12 mouse cellular contexts compared by ENCODE assay signal in the genomic region with DNA sequence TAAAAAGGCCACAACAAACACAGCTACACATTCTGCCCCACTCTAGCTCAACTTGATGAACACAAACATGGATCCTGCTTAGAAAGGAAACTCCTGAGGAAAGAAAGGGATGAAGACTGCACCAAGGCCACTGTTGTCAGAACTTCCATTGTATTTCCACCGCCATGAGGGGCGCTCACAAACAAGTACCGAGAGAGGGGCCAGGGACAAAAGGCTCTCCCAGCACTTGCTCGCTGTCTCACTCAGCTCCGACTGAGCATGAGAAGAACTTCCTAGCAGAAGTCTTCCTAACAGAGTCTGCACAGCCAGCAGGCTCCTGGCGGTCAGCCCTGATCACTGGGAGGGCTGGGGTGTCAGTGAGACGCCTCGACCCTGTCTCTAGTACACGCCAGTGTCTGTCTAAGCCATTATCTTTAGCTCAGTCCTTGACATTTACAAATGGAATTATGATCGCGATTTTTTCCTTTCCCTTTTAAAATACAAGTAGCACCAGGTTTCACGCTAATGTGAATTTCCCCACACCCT. TPM values are rescaled to one million over a fixed set of nuclear protein-coding genes. Genes with fewer than 3 reads are reported as not detected.
DNase-seq lines count a peak whose midpoint lies in the region; ATAC-seq and TF ChIP-seq lines count a peak whose summit lies in the region.
"Had no signal": no experiment of that assay in that cellular context is flagged by ENCODE, and none has a peak within 500 bp of the region (broad histone marks: within the 10 kb centered on the region; RNA-seq: fewer than 3 reads in every experiment).

No protein-coding gene starts in this region.

- 67% methylated on average over 12 of the region's 12 CpGs for WGBS in heart, embryonic 11.5 days (ENCODE audit: insufficient replicate concordance)
- 76% methylated on average over 12 of the region's 12 CpGs for WGBS in midbrain, embryonic 10.5 days
- 57% methylated on average over 12 of the region's 12 CpGs for WGBS in midbrain, embryonic 16.5 days

- no peak overlapping the region for H3K4me3 ChIP-seq in heart, embryonic 11.5 days (ENCODE audit: low read depth, low read length)
- no peak overlapping the region for H3K4me3 ChIP-seq in midbrain, embryonic 10.5 days
- no peak overlapping the region for H3K4me3 ChIP-seq in midbrain, embryonic 16.5 days (ENCODE audit: low read depth, low read length)
- H3K4me3 ChIP-seq in testis, adult 2 months (ENCODE audit: control insufficient read depth, low read depth, low read length): no peak overlapping the region
- H3K4me3 ChIP-seq: forebrain, embryonic 15.5 days had no signal

- no peak for TF ChIP-seq CTCF in brain, embryonic 14.5 days (IDR thresholded peaks at IDR 0.05; ENCODE audit: borderline replicate concordance, extremely low read depth, insufficient read depth, insufficient read length)
- TF ChIP-seq CTCF in testis, adult 2 months (IDR thresholded peaks at IDR 0.05; ENCODE audit: control insufficient read depth, insufficient read depth, insufficient replicate concordance, low read depth, low read length): no peak

- H3K27ac ChIP-seq in heart, embryonic 11.5 days (ENCODE audit: low read depth, low read length): peak overlapping the region; percentile 29; the same call in 1 of the 2 replicates
- H3K27ac ChIP-seq in midbrain, embryonic 10.5 days (replicated peaks): peak overlapping the region; percentile 39; the same call in 1 of the 2 replicates
- no peak overlapping the region for H3K27ac ChIP-seq in midbrain, embryonic 16.5 days (ENCODE audit: low read length)
- H3K27ac ChIP-seq in testis, adult 2 months (ENCODE audit: control insufficient read depth, insufficient read depth, low read depth, low read length): peak overlapping the region; percentile 18
- H3K27ac ChIP-seq: forebrain, embryonic 15.5 days had no signal

- ATAC-seq in heart, embryonic 11.5 days (replicated peaks; ENCODE audit: insufficient number of reproducible peaks, low FRiP score, low TSS enrichment): no peak
- no peak for ATAC-seq in midbrain, embryonic 16.5 days
- ATAC-seq: forebrain, embryonic 15.5 days had no signal

- intact Hi-C loops in heart, postnatal 25 days (cut with DNase I): no loop called here

- H3K9me3 ChIP-seq in heart, embryonic 11.5 days (replicated peaks; ENCODE audit: control insufficient read depth, low read length): no peaks in the 10 kb centered on the region
- H3K9me3 ChIP-seq in midbrain, embryonic 10.5 days (replicated peaks): no peaks in the 10 kb centered on the region
- H3K9me3 ChIP-seq in midbrain, embryonic 16.5 days (replicated peaks; ENCODE audit: control insufficient read depth, low read length, poor library complexity, severe bottlenecking): no peaks in the 10 kb centered on the region
- H3K9me3 ChIP-seq: forebrain, embryonic 15.5 days had no signal

- no peak overlapping the region for H3K9ac ChIP-seq in heart, embryonic 11.5 days (ENCODE audit: low read depth, low read length)
- H3K9ac ChIP-seq in midbrain, embryonic 16.5 days (ENCODE audit: low read depth, low read length): no peak overlapping the region
- H3K9ac ChIP-seq: forebrain, embryonic 15.5 days had no signal

- no peak overlapping the region for H3K4me2 ChIP-seq in heart, embryonic 11.5 days
- no peak overlapping the region for H3K4me2 ChIP-seq in midbrain, embryonic 16.5 days (ENCODE audit: low read length)
- H3K4me2 ChIP-seq: forebrain, embryonic 15.5 days had no signal

- peaks cover 21% of the 10 kb centered on the region for H3K36me3 ChIP-seq in heart, embryonic 11.5 days (ENCODE audit: control insufficient read depth, insufficient read depth, low read length)
- H3K36me3 ChIP-seq in midbrain, embryonic 10.5 days: peaks cover 60% of the 10 kb centered on the region
- H3K36me3 ChIP-seq in midbrain, embryonic 16.5 days (ENCODE audit: control insufficient read depth, insufficient read depth, low read length): peaks cover 23% of the 10 kb centered on the region
- H3K36me3 ChIP-seq in testis, adult 2 months (ENCODE audit: control insufficient read depth, insufficient read depth, low read length): peaks cover 5% of the 10 kb centered on the region

- no peak for DNase-seq in heart, postnatal 25 days (ENCODE audit: low spot score)
- DNase-seq in midbrain, embryonic 10.5 days (ENCODE audit: low spot score): no peak
- peak; percentile 12 for DNase-seq in brain, embryonic 14.5 days (ENCODE audit: low read depth)
- no peak for DNase-seq in layer of hippocampus, adult 9-10 months (ENCODE audit: low spot score)
- DNase-seq in spleen, postnatal 14 days (ENCODE audit: low spot score in 2 of 2): no peak
- DNase-seq: cerebellum, adult 18-20 months had no signal

- TF ChIP-seq POLR2A in brain, embryonic 14.5 days (IDR thresholded peaks at IDR 0.05; ENCODE audit: borderline replicate concordance, extremely low read depth, insufficient read depth, insufficient read length, poor library complexity, severe bottlenecking): no peak
- TF ChIP-seq POLR2A in testis, adult 2 months (IDR thresholded peaks at IDR 0.05; ENCODE audit: control insufficient read depth, low read depth, low read length): no peak

- no peaks in the 10 kb centered on the region for H3K27me3 ChIP-seq in heart, embryonic 11.5 days (ENCODE audit: control insufficient read depth, insufficient read depth, low read length)
- H3K27me3 ChIP-seq in midbrain, embryonic 10.5 days (ENCODE audit: low read depth, poor library complexity, severe bottlenecking): no peaks in the 10 kb centered on the region
- no peaks in the 10 kb centered on the region for H3K27me3 ChIP-seq in midbrain, embryonic 16.5 days (ENCODE audit: control insufficient read depth, insufficient read depth, low read depth, low read length)
- H3K27me3 ChIP-seq in testis, adult 2 months (ENCODE audit: control insufficient read depth, insufficient read depth, low read length): no peaks in the 10 kb centered on the region
- H3K27me3 ChIP-seq: forebrain, embryonic 15.5 days had no signal

- H3K4me1 ChIP-seq in heart, embryonic 11.5 days (ENCODE audit: control insufficient read depth, insufficient read depth, low read length): peaks cover 37% of the 10 kb centered on the region
- peaks cover 9% of the 10 kb centered on the region for H3K4me1 ChIP-seq in midbrain, embryonic 10.5 days
- H3K4me1 ChIP-seq in midbrain, embryonic 16.5 days (ENCODE audit: control insufficient read depth, insufficient read depth, low read length): no peaks in the 10 kb centered on the region
- peaks cover 2% of the 10 kb centered on the region; the same call in 1 of the 2 replicates for H3K4me1 ChIP-seq in testis, adult 2 months (ENCODE audit: control insufficient read depth, insufficient read depth, low read length)
- H3K4me1 ChIP-seq: forebrain, embryonic 15.5 days had no signal

RNA-seq across cellular contexts. Expression of gene Rsc1a1, which starts 2.6 kb away (rescaled TPM):
- 1.5 TPM in 1 of 2 replicates, not detected in the other for polyA plus RNA-seq in heart, embryonic 11.5 days (2014; fragmentation: Nextera tagmentation; extraction: Ambion mirVana)
- not detected for total RNA-seq in heart, postnatal 25 days (2021)
- 2.2 and 2.4 TPM in 2 replicates for polyA plus RNA-seq in midbrain, embryonic 10.5 days (2016; fragmentation: Nextera tagmentation; extraction: Ambion mirVana)
- 1.7 TPM in 1 of 2 replicates, not detected in the other for polyA plus RNA-seq in midbrain, embryonic 16.5 days (2015; fragmentation: Nextera tagmentation; extraction: Ambion mirVana)
- 6.7 and 7.2 TPM in 2 replicates for polyA plus RNA-seq in brain, embryonic 14.5 days (2012; rRNA removed)
- polyA plus RNA-seq in testis, adult 2 months (2012; rRNA removed): 3.6 and 4.1 TPM in 2 replicates
- polyA plus RNA-seq: forebrain, embryonic 15.5 days had no signal

RNA-seq across cellular contexts. Expression of gene Plekhm2, which starts 18.1 kb away (rescaled TPM):
- 3.5 and 3.9 TPM in 2 replicates for polyA plus RNA-seq in heart, embryonic 11.5 days (2014; fragmentation: Nextera tagmentation; extraction: Ambion mirVana)
- total RNA-seq in heart, postnatal 25 days (2021): 100 to 1,000 TPM in 1 of 2 experiments, 10 to 100 TPM in 1; 94.1 to 109 TPM
- 2.9 and 4.2 TPM in 2 replicates for polyA plus RNA-seq in midbrain, embryonic 10.5 days (2016; fragmentation: Nextera tagmentation; extraction: Ambion mirVana)
- 7.9 and 8.4 TPM in 2 replicates for polyA plus RNA-seq in midbrain, embryonic 16.5 days (2015; fragmentation: Nextera tagmentation; extraction: Ambion mirVana)
- polyA plus RNA-seq in brain, embryonic 14.5 days (2012; rRNA removed): 55.0 and 56.0 TPM in 2 replicates
- 73.3 and 76.3 TPM in 2 replicates for polyA plus RNA-seq in testis, adult 2 months (2012; rRNA removed)

RNA-seq across cellular contexts. Expression of gene Ddi2, which starts 40.5 kb away (rescaled TPM):
- 13.5 and 13.7 TPM in 2 replicates for polyA plus RNA-seq in heart, embryonic 11.5 days (2014; fragmentation: Nextera tagmentation; extraction: Ambion mirVana)
- total RNA-seq in heart, postnatal 25 days (2021): 10 to 100 TPM; 28.4 to 34.4 TPM
- polyA plus RNA-seq in midbrain, embryonic 10.5 days (2016; fragmentation: Nextera tagmentation; extraction: Ambion mirVana): 23.7 and 24.2 TPM in 2 replicates
- polyA plus RNA-seq in midbrain, embryonic 16.5 days (2015; fragmentation: Nextera tagmentation; extraction: Ambion mirVana): 10.0 and 12.6 TPM in 2 replicates
- 14.2 and 19.5 TPM in 2 replicates for polyA plus RNA-seq in brain, embryonic 14.5 days (2012; rRNA removed)
- polyA plus RNA-seq in testis, adult 2 months (2012; rRNA removed): 4.1 and 5.2 TPM in 2 replicates

RNA-seq across cellular contexts. Expression of gene Slc25a34, which starts 59.1 kb away (rescaled TPM):
- not detected in 2 replicates for polyA plus RNA-seq in heart, embryonic 11.5 days (2014; fragmentation: Nextera tagmentation; extraction: Ambion mirVana)
- total RNA-seq in heart, postnatal 25 days (2021): 100 to 1,000 TPM; 105 to 117 TPM
- 0.05 TPM in 1 of 2 replicates, not detected in the other for polyA plus RNA-seq in midbrain, embryonic 10.5 days (2016; fragmentation: Nextera tagmentation; extraction: Ambion mirVana)
- polyA plus RNA-seq in midbrain, embryonic 16.5 days (2015; fragmentation: Nextera tagmentation; extraction: Ambion mirVana): 0.27 and 0.45 TPM in 2 replicates
- 0.40 and 0.42 TPM in 2 replicates for polyA plus RNA-seq in brain, embryonic 14.5 days (2012; rRNA removed)
- polyA plus RNA-seq in testis, adult 2 months (2012; rRNA removed): 2.2 and 2.9 TPM in 2 replicates
- total RNA-seq: hematopoietic stem cell, adult 5-6 weeks had no signal
- polyA plus RNA-seq: embryonic facial prominence, embryonic 11.5 days had no signal
